In genomic region chr13:39211076-39211475, GRCm38 (mm10) we compare ENCODE assay signal across 22 mouse cellular contexts.
A peak's percentile ranks its signal among the peaks of the same experiment; 100 is the strongest.
DNase-seq lines count a peak whose midpoint lies in the region; ATAC-seq lines count a peak whose summit lies in the region.
"Had no signal": no experiment of that assay in that cellular context is flagged by ENCODE, and none has a peak within 500 bp of the region (broad histone marks: within the 10 kb centered on the region; RNA-seq: fewer than 3 reads in every experiment).

No protein-coding gene starts in this region.

- no peaks in the 10 kb centered on the region for H3K27me3 ChIP-seq in midbrain, embryonic 11.5 days (ENCODE audit: control insufficient read depth, insufficient read depth, low read length)
- H3K27me3 ChIP-seq in midbrain, embryonic 10.5 days (ENCODE audit: low read depth, poor library complexity, severe bottlenecking), result no peaks in the 10 kb centered on the region
- H3K27me3 ChIP-seq: CH12.LX; embryonic facial prominence, embryonic 12.5 days; forebrain, embryonic 13.5 days; forebrain, embryonic 15.5 days had no signal

- 69% methylated on average over 8 of the region's 8 CpGs for WGBS in midbrain, embryonic 11.5 days
- 67% methylated on average over 8 of the region's 8 CpGs for WGBS in midbrain, embryonic 10.5 days

- no peaks in the 10 kb centered on the region for H3K4me1 ChIP-seq in midbrain, embryonic 11.5 days (ENCODE audit: control insufficient read depth, insufficient read depth, low read length)
- H3K4me1 ChIP-seq in midbrain, embryonic 10.5 days, result no peaks in the 10 kb centered on the region
- H3K4me1 ChIP-seq: embryonic facial prominence, embryonic 10.5 days; embryonic facial prominence, embryonic 12.5 days; forebrain, embryonic 13.5 days; forebrain, embryonic 15.5 days had no signal

- no peak overlapping the region for H3K4me2 ChIP-seq in midbrain, embryonic 11.5 days
- H3K4me2 ChIP-seq: embryonic facial prominence, embryonic 12.5 days; forebrain, embryonic 13.5 days; forebrain, embryonic 15.5 days had no signal

- no peaks in the 10 kb centered on the region for H3K9me3 ChIP-seq in midbrain, embryonic 11.5 days (ENCODE audit: control insufficient read depth, low read length)
- H3K9me3 ChIP-seq in midbrain, embryonic 10.5 days (replicated peaks), result no peaks in the 10 kb centered on the region
- H3K9me3 ChIP-seq: embryonic facial prominence, embryonic 10.5 days; embryonic facial prominence, embryonic 12.5 days; forebrain, embryonic 13.5 days; forebrain, embryonic 15.5 days; G1E had no signal

- H3K36me3 ChIP-seq in midbrain, embryonic 11.5 days (ENCODE audit: control insufficient read depth, insufficient read depth, low read length), result no peaks in the 10 kb centered on the region
- H3K36me3 ChIP-seq in midbrain, embryonic 10.5 days, result no peaks in the 10 kb centered on the region
- H3K36me3 ChIP-seq: embryonic facial prominence, embryonic 10.5 days; embryonic facial prominence, embryonic 12.5 days; forebrain, embryonic 15.5 days; G1E had no signal

- H3K27ac ChIP-seq in midbrain, embryonic 11.5 days (ENCODE audit: low read depth, low read length), result no peak overlapping the region
- no peak overlapping the region for H3K27ac ChIP-seq in midbrain, embryonic 10.5 days (replicated peaks)
- H3K27ac ChIP-seq: embryonic facial prominence, embryonic 10.5 days; embryonic facial prominence, embryonic 12.5 days; forebrain, embryonic 13.5 days; forebrain, embryonic 15.5 days had no signal

- H3K9ac ChIP-seq in midbrain, embryonic 11.5 days (ENCODE audit: low read length), result no peak overlapping the region
- H3K9ac ChIP-seq: embryonic facial prominence, embryonic 12.5 days; forebrain, embryonic 13.5 days; forebrain, embryonic 15.5 days; forebrain, postnatal 0 days had no signal

- no peak overlapping the region for H3K4me3 ChIP-seq in midbrain, embryonic 11.5 days (ENCODE audit: low read depth, low read length)
- H3K4me3 ChIP-seq in midbrain, embryonic 10.5 days, result no peak overlapping the region
- H3K4me3 ChIP-seq: embryonic facial prominence, embryonic 10.5 days; embryonic facial prominence, embryonic 12.5 days; forebrain, embryonic 13.5 days; forebrain, embryonic 15.5 days had no signal

- DNase-seq in cerebellum, adult 11-12 months, result peak; percentile 2
- no peak for DNase-seq in cerebellum, adult 9-10 months
- peak; percentile 2 for DNase-seq in cerebellum, adult 9-11 months
- no peak for DNase-seq in cerebellum, postnatal 4 days (ENCODE audit: low spot score in 2 of 2)
- peak; percentile 47 to 68 for DNase-seq in cerebellum, postnatal 14 days
- DNase-seq in midbrain, embryonic 11.5 days (ENCODE audit: low spot score, missing footprints), result peak; percentile 86
- no peak for DNase-seq in midbrain, embryonic 10.5 days (ENCODE audit: low spot score)
- DNase-seq: adrenal gland, adult 8-10 months; adrenal gland, postnatal 14 days; adrenal gland, postnatal 36 days; B cell, adult 2 months; forebrain, postnatal 0 days had no signal

- no peak; the same call in 1 of the 2 replicates for ATAC-seq in cerebellum, adult (ENCODE audit: insufficient number of reproducible peaks, low FRiP score, low TSS enrichment)
- no peak for ATAC-seq in midbrain, embryonic 11.5 days (ENCODE audit: low FRiP score)
- ATAC-seq: activated CD4-positive, CD25-positive, alpha-beta regulatory T cell, adult 4 months; CD4-positive, CD25-positive, alpha-beta regulatory T cell, adult 4 months; forebrain, embryonic 13.5 days; forebrain, embryonic 15.5 days; forebrain, postnatal 0 days; Patski had no signal

Comparison
In these comparisons a context has a peak if more than half of its experiments do, and no peak if none do; other contexts are left out.
1. DNase-seq: peak in cerebellum, adult 11-12 months (single experiment), cerebellum, adult 9-11 months (single experiment), cerebellum, postnatal 14 days (2 of 2) and midbrain, embryonic 11.5 days (single experiment); none in cerebellum, adult 9-10 months (single experiment), cerebellum, postnatal 4 days (0 of 2) and midbrain, embryonic 10.5 days (single experiment).